Mouse (Mus musculus): ENCODE measurements around the gene Cyb5r2. TPM values are rescaled to one million over a fixed set of nuclear protein-coding genes. Genes with fewer than 3 reads are reported as not detected.

Cyb5r2 gene
- total RNA-seq, 2 experiments from 2014 or later: not detected

DNA sequence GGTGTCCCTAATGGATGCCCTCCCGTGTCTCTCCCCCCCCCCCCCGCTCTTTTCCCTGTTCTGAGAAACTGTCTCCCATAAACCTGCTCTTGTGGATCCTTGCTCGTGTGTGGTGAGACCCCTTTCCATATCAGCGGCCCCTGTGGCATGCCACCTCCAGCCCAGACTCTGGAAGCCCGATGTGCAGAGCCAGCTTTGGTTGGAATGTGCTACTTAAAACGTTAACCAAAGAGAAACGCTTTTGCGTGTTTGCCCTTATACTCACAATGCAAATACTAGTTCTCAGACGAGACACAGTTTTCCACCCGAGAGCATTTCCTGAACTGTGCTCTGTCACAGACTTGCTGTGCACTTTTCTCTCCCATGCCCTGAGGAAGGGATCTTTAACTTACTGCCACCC lies 27.2 kb downstream of the Cyb5r2 start:
- DNase-seq (ENCODE audit: extremely low spot score in 1 of 2, low spot score in 1 of 2): no peak

DNA sequence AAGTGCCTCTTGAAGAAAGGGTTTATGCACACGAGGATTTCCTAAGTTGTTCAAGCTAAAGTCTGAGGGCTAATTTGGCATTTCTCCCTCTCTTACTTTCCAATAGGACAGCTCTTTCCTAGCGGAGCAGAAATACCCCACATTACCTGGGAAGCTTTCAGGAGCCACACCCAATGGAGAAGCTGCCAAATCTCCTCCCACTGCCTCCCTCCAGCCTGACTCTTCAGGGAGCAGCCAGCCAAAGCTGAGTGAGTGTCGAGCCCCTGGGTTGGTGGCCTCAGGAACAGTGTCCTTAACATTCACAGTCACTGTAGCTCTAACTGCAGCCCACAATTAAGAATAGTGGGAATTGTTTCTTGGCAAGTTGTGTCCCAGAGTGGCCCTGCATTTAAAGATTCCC lies 30.3 kb downstream of the Cyb5r2 start:
- DNase-seq (ENCODE audit: extremely low spot score in 1 of 2, low spot score in 1 of 2): no peak

DNA sequence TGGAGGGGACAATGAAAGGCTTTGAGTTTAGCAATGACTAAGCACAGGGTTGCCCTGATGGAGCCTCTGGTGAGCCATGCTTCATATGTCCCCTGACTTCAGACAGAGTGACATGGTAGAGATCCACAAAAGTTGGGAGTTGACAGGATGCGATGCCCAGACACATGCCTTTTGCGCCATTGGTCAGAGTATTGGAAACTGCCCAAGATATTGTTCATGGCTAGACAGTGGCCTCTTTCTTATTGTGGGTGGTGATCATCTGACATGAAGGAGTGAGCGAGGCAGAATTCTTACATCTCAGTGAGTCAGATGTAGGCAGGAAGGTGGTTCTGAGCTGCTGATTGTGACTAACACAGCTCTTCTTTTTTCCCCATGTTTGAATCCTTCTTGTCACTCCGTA lies 35.3 kb downstream of the Cyb5r2 start:
- no peak for DNase-seq (ENCODE audit: extremely low spot score in 1 of 2, low spot score in 1 of 2)

DNA sequence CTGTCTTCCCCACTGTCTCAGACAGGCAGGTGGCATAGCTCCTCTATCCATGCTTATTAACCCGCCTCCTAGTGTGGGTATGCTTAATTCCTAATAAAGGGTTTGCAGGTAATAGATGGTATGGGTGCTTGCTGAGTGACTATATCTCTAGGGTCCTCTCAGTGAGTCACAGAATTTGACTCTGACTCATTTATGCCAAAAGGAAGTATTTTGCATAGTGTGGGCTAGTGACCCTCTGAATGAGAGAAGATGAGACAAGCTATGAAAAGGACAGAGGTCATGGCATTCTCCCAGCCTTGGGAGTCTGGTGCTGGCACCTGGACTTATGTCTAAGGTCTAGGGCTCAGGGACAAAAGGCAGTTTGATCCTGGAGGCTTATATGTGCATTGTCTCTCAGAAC lies 37.1 kb downstream of the Cyb5r2 start:
- DNase-seq (ENCODE audit: extremely low spot score in 1 of 2, low spot score in 1 of 2): no peak

DNA sequence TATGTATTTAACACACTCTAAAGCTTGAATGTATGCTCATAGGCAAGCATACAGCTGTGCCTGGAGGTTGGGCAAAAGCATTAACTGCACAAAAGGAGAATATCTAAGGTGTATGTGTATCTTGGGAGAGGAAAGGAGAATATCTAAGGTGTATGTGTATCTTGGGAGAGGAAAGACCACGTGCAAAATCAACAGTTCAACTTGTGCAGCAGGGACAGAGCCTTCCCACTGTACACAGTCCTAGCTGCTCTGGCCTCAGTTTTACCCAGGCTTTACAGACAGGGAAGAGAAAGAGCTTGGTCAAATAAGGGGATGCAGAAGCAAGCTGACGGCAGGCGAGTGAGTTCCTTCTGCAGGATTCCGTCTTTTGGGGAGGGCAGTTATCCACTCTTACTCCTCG lies 43.8 kb downstream of the Cyb5r2 start:
- no peak for DNase-seq (ENCODE audit: extremely low spot score in 1 of 2, low spot score in 1 of 2)

DNA sequence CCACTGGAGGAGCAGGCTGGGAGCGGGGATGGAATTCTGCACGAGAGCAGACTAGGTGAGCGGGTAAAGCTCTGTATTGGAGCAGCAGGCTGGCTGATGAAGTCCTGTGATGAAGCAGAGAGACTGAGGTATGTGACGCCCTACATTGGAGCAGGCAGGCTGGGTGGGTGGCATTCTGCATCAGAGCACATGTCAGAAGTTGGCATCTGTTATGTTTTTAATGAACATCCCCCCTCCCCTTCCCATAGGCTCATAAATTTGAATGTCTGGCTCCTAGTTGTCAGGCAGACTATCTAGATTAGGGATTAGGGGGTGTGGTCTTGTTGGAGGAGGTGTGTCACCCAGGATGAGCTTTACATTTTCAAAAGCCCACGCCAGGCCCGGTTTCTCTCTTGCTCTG lies 45.1 kb downstream of the Cyb5r2 start:
- DNase-seq (ENCODE audit: extremely low spot score in 1 of 2, low spot score in 1 of 2): no peak

DNA sequence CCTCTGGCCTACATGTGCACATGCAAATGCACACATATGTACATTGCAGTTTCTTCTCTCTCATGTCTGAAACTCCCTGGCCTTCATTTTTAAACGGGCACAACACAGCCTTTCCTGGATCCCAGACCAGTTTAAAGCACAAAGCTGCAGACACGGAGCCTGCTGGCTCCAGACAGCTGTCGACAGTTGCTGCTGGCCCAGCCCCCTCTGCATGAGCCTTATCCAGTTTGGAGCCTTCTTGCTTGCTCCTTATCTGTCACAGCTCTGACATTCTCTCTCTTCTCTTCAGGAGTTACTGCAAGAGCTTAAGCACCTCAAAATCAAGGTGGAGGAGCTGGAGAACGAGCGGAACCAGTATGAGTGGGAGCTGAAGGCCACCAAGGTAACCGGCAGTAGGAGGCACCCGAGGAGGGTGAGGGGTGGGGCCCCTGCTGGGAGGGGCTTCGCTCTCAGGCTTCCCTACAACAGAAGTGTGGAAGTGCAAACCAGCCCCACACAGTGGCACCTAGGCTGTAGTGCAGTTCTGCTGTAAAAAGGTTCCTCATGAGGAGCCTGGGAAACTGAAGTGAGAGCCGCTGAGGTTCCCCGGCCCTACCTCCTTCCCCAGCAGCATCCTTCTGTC lies 49.2 kb downstream of the Cyb5r2 start:
- peak; percentile 18 to 53 for DNase-seq (ENCODE audit: extremely low spot score in 1 of 2, low spot score in 1 of 2)

DNA sequence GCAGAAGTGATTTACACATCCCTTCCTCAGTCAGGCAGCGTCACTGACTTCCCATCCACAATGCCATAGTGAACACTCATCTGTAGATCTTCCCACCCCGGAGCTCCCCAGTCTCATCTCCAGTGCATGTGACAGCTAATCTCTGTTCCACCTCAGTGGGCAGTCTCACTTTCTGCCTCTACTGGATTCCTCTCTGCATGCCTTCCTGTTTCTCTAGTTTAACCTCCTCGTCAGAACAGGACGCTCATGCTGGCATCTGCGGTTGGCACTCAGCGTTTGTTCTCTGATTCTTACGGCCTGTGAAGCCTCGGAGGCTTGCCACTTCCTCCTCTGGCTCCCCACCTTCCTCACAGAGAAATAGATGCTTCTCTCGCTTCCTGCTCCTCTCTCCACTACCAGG lies 50.2 kb downstream of the Cyb5r2 start:
- DNase-seq (ENCODE audit: extremely low spot score in 1 of 2, low spot score in 1 of 2): no peak

DNA sequence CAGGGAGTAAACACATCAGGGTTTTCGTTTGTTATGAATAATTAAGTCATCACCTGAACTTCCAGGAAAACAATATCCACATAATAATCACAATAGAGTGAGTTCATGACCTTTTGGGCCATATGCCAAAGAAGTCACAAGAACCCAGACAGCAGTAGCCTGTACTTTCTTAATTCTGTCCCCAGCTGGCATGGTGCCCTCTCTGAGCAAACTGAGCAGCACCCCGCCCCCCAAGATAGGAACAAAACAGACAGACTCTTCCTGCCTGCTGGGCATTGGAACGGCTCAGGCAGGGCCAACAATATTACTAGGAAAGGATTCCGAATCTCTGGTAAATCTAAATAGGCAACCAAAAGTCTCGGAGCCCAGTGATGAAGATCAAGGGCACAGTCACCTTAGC lies 51.9 kb downstream of the Cyb5r2 start:
- no peak for DNase-seq (ENCODE audit: extremely low spot score in 1 of 2, low spot score in 1 of 2)

DNA sequence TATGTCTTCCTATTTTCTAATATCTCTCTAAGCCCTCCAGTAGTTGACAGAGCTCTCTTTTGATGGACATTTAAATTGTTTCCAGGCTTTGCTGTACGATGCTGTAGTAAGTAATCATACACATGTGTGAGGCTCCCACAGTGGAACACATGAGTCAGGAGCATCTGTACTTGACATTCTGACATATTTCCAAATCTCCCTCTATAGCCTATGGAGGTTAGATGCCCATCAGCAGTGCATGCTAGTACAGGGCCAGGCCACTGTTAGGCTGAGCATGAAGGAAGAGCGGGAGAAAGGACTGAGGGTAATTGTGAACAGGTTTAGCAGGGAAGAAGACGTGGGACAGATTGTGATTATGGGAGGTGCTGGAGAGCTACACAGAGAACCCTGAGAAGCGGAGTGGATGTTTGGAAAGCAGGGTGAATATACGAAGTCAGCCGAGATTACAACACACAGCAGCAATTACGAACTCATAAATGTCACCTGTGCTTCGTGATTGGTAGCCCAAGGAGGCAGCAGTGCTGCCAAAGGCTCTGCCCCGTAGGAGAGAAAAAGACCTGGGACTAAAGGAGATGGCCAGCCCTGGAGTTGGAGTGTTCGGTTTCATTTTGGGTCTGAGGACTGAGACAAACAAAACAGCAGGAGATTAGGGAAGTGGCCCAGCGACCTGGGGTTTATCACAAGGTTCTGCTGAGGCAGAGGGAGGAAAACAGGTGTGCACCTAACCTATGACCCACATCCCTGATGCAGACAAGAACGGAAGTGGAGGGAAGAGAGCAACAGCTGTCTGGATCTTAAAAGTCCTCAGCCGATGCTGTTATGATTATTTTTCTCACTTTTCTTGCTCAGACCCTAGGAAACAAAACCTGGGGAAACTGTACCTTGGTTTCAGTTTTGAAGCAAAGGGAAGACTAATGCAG lies 55.1 kb downstream of the Cyb5r2 start:
- DNase-seq (ENCODE audit: extremely low spot score in 1 of 2, low spot score in 1 of 2): no peak

DNA sequence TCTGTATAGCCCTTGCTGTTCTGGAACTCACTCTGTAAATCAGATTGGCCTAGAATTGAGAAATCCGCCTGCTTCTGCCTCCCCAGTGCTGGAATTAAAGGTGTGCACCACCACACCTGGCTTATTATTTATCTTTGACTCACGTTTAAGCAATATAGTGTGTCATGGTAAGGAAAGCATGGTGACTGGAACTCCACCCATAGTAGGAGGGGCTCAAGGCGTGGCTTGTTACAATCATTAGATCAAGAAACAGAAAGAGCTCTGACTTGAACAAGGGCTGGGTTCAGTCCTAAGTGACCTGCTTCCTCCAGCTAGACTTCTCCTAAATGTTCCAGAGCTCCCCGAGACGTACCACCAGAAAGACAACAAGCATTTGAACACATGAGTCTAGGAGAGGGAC lies 57.2 kb downstream of the Cyb5r2 start:
- DNase-seq (ENCODE audit: extremely low spot score in 1 of 2, low spot score in 1 of 2): no peak

DNA sequence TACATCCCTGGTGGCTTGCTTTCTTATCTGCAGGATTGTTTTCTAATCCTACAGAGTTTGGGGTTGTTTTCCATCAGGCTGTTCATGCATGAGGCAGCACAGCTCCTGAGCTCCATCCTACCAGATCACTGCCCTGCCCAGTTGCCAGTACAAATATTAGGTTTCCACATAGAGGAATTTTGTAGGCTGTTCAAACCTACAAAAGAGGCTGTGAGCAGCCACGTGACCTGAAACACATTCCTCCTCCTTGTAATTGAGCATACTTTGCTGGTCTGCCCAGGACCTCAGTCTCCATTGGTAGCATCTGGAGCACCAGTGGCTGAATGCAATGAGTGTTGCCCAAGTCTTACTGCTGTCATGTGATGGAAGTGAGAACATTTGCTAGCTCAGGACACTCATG lies 57.9 kb downstream of the Cyb5r2 start:
- no peak for DNase-seq (ENCODE audit: extremely low spot score in 1 of 2, low spot score in 1 of 2)

Other genes starting within 250 kb of the Cyb5r2 start
- gene Olfml1, start 190.6 kb downstream of the Cyb5r2 start, total RNA-seq (2021): 10 to 100 TPM; 10.0 to 11.5 TPM
- 1 to 10 TPM; 6.0 TPM for gene Ppfibp2, start 162.8 kb downstream of the Cyb5r2 start, total RNA-seq (2021)
- gene 5330417H12Rik, start 132.9 kb downstream of the Cyb5r2 start, total RNA-seq (2021): not detected
- gene Ovch2, start 43.2 kb upstream of the Cyb5r2 start, total RNA-seq (2021): not detected
- not detected for gene Olfr467, start 54.2 kb upstream of the Cyb5r2 start, total RNA-seq (2021)
- gene Olfr469, start 67.5 kb upstream of the Cyb5r2 start, total RNA-seq (2021): not detected
- gene Olfr470, start 89.5 kb upstream of the Cyb5r2 start, total RNA-seq (2021): not detected
- gene Olfr472, start 139.9 kb upstream of the Cyb5r2 start, total RNA-seq (2021): not detected
- gene Olfr473, start 172.4 kb upstream of the Cyb5r2 start, total RNA-seq (2021): not detected
- not detected for gene Olfr474, start 196.6 kb upstream of the Cyb5r2 start, total RNA-seq (2021)
- gene Olfr476, start 206.8 kb upstream of the Cyb5r2 start, total RNA-seq (2021): not detected
- gene Olfr477, start 228.7 kb upstream of the Cyb5r2 start, total RNA-seq (2021): not detected